Mouse (Mus musculus): ENCODE results near the gene E130311K13Rik.

The E130311K13Rik gene

DNA sequence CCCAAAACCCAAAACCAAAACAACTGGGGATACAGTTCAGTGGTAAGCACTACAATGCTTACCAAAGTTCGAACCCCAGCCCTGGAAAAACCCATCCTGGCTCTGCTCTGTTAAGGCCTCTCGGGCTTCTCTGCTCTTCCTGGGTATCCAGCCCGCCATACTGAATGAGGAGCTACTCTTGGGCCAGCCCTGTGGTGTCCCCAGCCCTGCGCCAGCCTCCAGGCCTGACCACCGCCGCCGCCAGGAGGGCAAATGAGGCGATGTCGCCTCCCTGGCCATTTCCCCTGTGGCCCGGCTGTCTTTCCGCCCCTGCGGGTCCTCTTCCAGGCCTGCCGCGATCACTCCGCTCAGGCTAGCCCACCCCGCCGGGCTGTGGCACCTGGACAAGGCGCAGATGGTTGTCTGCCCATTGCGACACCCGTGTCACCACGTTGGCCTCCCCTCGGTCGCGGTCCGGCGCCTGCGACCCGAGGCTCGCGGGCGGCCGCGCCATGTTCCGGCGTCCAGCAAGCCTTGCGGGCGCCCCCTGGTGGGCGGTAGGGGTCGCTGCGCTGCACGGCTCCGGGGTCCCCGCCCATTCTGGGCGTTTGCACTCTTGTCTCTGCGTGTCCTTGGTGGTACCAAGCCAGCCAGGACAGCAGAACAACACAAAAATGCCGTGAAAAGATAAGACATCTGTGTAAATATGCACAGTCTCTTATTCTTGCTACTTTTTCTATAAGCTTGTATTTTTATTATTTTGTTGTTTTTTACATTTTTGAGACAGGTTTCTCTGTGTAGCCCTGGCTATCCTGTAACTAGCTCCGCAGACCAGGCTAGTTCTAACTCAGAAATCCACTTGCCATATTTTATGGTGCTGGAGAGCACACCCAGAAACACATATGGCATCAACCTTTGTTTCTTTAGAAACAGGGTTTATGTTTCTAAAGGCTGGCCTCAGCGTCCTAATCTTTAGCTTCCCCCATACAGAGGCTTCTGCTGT lies at the start of gene E130311K13Rik:
Gene E130311K13Rik, minus strand, starts transcription at position 595 of the 982 bp plus-strand sequence.
- in situ Hi-C loops (cut with MboI, MseI), result no loop called here

DNA sequence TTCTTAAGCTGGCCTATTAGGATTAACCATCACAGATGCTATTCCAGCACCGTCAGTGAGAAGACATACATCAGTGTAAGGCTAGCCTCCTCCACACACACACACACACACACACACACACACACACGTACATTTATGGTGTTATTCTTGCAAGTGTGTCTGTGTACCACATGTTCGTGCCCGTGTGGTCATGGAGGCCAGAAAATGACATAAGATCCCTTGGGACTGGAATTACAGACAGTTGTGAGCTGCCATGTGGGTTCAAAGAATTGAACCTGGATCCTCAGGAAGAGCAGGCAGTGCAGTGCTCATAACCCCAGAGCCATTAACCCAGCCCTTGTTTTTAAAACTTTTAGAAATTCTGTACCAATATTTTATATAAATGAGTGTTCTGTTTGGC lies 48.6 kb upstream of the E130311K13Rik start:
- in situ Hi-C loops (cut with MboI, MseI), result loop anchor here (25.0 kb wide), 2 partner anchors 1491 to 1984 kb away; partner anchors contain the start of gene Ccnl1

GRCm38 (mm10) chr3:63975955-63976908 lies 47.0 kb upstream of the E130311K13Rik start, which contains the start of gene Gmps:
TSS of gene Gmps (plus strand) at chr3:63976106.
- in situ Hi-C loops (cut with MboI, MseI), result loop anchor here (25.0 kb wide), 2 partner anchors 1489 to 1986 kb away; partner anchors contain the start of gene Ccnl1

DNA sequence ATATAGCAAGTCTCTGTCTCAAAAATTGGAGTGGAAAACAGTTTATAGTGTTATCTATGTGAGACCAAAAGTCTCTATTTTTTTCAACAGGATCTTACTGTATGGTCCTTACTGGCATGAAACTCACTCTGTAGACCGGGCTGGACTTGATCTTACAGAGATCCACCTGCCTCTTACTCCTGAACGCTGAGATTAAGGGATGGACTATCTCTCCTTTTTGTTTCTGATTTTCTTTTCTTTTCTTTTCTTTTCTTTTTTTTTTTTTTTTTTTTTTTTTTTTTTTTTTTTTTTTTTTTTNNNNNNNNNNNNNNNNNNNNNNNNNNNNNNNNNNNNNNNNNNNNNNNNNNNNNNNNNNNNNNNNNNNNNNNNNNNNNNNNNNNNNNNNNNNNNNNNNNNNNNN lies 36.7 kb upstream of the E130311K13Rik start:
- in situ Hi-C loops (cut with MboI, MseI), result loop anchor here (25.0 kb wide), 1 partner anchor 1696 kb away; the partner anchor contains the start of gene Lekr1

DNA sequence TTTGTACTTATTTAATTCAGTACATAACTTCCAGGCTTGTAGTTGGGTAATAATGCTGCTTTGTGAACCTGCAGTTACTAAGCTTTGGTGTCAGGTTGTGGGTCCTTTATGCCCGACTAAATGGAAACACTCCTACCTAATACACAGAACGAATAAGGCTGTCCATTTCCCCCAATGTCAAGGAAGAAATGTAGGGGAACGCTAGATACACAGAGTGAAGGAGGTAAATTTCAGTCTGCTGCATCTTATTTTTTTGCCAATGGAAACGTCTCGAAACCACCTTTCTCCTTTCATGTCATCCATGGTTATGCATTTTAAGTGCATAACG lies 35.6 kb upstream of the E130311K13Rik start:
- in situ Hi-C loops (cut with MboI, MseI), result loop anchor here (25.0 kb wide), 1 partner anchor 1697 kb away; the partner anchor contains the start of gene Lekr1

DNA sequence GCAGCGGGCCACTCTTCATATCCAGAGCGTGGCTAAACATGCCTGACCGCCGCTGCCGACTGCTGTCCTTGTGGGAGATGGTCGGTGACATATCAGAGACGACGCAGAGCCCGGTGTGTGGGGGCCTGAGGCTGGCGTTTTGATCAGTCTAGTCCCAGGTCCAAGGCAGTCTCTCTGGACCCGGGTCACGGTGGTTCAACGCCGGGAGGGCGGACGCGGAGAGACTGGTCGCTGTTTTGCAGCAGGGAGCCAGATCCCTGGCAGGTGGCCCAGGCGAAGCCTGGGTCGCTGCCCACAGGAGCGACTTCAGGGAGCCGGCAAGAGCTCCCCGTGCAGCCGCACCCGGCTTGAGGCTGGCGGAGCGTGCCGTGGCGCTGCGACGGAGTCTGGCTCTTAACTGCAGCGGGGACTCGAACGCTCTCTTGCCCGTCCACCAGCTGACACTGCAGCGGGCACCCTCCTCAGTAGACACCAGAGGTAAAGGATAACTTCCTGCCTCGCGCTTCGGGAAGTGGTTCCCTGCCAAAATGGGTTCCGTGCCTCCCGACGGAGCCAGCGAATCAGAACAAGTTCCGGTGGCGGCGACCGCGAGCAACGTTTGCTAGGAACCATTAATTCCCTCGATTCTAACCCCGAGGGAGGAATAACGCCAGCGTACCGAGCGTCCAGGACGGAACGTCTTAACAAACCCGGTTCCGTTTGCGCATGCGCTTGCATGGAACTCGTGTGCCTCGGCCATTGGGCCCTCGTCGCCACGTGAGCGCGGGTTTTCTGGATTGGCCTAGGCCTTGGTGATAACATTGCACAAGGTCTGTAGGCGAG lies 35.0 kb upstream of the E130311K13Rik start, which contains the start of gene Slc33a1:
Gene Slc33a1, minus strand, starts transcription at position 669 of the 822 bp plus-strand sequence.
- in situ Hi-C loops (cut with MboI, MseI), result loop anchor here (25.0 kb wide), 1 partner anchor 1698 kb away; the partner anchor contains the start of gene Lekr1

DNA sequence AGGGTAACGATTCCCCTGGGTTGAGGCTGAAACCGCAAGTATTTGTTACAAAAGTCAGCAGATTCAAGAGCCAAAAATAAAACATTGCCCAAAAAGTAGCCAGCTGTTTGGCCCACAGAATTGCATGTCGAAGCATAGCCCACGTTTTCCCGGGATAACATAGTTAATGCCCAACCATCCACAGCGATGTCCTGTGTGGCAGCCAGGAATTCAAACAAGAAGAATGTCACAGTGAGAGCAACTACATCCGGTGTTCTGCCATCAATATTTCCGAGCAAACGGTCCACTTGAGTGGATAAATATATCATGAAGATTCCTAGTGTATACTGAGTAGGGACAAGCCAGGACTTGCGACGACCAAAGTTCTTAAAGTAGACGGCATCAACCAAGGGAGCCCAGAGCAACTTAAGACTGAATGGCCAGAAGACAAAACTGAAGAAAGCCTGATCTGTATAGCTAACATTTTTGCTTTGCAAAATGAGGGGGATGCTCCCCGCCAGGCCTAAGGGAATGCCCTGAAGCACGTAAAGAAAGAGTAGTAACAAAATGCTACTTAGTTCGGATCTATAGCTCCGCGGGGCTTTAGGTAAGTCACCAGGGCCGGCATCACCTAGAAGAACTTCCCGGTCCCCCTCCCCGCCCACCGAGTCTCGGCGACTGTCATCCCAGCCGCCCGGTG lies 34.3 kb upstream of the E130311K13Rik start:
- in situ Hi-C loops (cut with MboI, MseI), result loop anchor here (25.0 kb wide), 1 partner anchor 1699 kb away; the partner anchor contains the start of gene Lekr1

DNA sequence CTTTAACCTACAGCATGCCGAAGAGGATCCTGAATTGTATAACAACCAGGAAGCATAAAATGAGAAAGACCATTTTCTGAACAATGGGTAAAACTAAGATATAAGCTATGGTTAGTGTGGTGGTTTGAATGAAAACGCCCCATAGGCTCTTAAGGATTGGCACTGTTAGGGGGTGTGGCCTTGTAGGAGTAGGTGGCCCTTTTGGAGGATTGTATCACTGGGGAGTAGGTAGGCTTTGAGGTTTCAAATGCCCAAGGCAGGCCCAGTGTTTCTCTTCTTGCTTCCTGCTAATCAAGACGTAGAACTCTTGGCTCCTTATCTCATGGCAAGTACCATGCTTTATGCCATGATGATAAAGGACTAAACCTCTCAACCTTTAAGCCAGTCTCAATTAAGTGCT lies 20.6 kb upstream of the E130311K13Rik start:
- in situ Hi-C loops (cut with MboI, MseI), result loop anchor here (25.0 kb wide), 1 partner anchor 1712 kb away; the partner anchor contains the start of gene Lekr1

GRCm38 (mm10) chr3:63941204-63941850 lies 12.1 kb upstream of the E130311K13Rik start:
- in situ Hi-C loops (cut with MboI, MseI), result no loop called here

DNA sequence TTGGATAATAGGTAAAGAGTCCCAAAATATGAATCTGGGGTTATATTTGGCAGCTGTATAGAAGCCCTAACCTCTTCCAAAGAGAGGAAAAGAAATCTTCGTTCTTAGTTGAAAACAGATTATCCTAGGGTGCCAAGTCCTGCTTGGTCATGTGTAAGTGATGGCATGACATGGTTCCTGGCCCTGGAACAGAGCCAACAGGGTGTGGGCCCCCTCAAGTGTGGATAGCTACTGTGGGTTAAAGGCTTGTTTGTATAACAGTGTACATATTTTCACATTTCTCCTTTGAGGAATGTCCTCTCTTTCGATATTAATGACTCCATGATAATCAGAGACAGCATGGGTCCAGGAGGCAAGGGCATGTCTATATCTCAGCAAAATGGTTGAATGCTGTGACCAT lies 9.7 kb upstream of the E130311K13Rik start:
- in situ Hi-C loops (cut with MboI, MseI), result no loop called here

- in situ Hi-C loops (cut with MboI, MseI), result no loop called here
Measured at GRCm38 (mm10) chr3:63919634-63920033, 9.6 kb downstream of the E130311K13Rik start.

DNA sequence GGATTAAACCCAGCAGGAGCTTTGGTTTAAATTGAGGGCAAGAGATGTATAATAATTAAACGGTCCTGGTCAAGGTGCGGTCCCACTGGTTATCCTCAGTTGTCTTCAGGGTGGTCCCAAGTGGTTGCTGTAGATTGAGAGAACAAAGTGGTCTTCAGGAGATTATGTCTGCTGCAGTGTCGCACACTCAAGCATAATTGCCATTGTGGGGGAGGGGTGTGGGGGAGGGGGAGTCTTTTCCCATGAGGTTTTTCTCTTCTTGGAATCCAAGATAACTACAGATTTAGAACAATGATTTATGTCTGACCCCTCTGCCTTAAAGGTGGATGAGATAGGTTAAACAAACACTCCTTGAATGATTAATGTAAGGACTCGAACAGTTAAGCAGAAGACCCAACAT lies 19.0 kb downstream of the E130311K13Rik start:
- in situ Hi-C loops (cut with MboI, MseI), result no loop called here

GRCm38 (mm10) chr3:63905241-63905640 lies 24.0 kb downstream of the E130311K13Rik start:
- in situ Hi-C loops (cut with MboI, MseI), result loop anchor here (10.0 kb wide), 1 partner anchor 350 kb away; no protein-coding TSS in a partner anchor

- in situ Hi-C loops (cut with MboI, MseI), result loop anchor here (10.0 kb wide), 1 partner anchor 349 kb away; no protein-coding TSS in a partner anchor
Measured at GRCm38 (mm10) chr3:63904157-63904556, 25.1 kb downstream of the E130311K13Rik start.

DNA sequence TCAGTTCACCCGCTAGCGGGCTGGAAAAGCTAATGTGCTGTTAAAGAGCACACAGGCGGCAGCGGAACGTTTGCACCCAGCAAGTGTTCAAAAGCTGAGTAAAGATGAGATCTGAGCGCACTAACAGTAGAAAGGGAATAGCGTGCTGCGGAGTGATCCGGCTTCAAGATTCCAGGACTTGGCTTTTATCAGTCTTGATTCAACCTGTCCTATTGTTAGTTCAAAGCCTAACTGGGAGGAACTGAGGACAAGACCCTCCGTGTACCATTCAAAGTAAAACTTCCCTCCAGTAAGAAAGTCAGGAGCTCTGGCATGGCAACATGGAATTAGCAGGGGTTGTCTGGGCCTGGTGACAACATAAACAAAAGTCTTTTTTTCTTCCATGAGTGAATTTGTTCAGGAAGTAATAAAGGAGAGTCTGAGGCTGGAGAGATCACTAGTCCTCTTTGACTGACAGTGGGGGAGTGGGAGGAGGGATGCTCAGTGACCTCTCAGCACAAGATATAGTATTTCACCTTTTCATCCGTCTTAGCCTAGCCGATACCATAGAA lies 29.2 kb downstream of the E130311K13Rik start:
- in situ Hi-C loops (cut with MboI, MseI), result loop anchor here (10.0 kb wide), 1 partner anchor 345 kb away; no protein-coding TSS in a partner anchor

DNA sequence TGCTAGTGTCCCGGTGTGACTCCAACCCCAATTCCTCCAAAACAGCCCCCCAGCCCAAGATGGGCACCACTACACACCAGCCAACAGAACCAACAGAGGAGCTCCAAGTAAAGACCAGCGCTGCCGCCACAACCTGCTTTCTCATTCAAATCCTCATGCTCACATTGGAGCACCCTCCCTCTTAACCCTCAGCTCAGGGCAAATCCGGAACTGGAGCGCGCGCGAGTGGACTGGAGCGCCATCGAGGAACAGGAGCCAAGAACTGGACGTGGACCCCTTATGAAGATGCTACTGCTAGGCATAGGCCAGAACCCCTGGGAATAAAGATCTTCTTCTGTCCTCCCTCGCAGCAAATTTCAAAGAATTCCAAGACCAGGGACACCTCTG lies 30.0 kb downstream of the E130311K13Rik start, which contains the start of gene Plch1:
Gene Plch1, minus strand, starts transcription at position 164 of the 387 bp plus-strand sequence.
- in situ Hi-C loops (cut with MboI, MseI), result no loop called here

GRCm38 (mm10) chr3:63898581-63899308 lies 30.5 kb downstream of the E130311K13Rik start:
- in situ Hi-C loops (cut with MboI, MseI), result no loop called here

DNA sequence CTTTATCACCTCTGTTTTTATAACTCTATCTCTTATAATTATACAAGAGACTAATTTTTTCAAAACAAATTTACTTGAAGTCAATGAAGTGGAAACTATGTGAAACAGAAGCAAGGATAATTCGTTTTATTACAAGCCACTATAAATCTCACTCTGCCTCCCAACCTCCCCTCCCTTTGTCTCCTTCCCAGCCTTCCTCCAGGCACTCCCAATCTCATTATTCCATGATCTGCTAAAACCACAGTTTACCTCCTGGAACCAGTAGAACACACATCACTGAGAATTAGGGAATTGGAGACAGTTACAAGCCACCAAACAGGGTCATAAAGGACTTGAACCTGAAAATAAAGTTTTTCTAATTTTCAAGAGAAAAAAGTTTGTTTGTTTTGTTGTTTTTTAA lies 32.1 kb downstream of the E130311K13Rik start:
- in situ Hi-C loops (cut with MboI, MseI), result no loop called here

All from T-helper 2 cell (primary cell).